Mouse (Mus musculus) right cerebral cortex, postnatal 25 days (tissue): Measurements from ENCODE around the gene Fcf1.

Experiments used
- DNase-seq: peaks from one replicate; pipeline ENCODE4 v3.0.0; 2022

Fcf1 gene

DNA sequence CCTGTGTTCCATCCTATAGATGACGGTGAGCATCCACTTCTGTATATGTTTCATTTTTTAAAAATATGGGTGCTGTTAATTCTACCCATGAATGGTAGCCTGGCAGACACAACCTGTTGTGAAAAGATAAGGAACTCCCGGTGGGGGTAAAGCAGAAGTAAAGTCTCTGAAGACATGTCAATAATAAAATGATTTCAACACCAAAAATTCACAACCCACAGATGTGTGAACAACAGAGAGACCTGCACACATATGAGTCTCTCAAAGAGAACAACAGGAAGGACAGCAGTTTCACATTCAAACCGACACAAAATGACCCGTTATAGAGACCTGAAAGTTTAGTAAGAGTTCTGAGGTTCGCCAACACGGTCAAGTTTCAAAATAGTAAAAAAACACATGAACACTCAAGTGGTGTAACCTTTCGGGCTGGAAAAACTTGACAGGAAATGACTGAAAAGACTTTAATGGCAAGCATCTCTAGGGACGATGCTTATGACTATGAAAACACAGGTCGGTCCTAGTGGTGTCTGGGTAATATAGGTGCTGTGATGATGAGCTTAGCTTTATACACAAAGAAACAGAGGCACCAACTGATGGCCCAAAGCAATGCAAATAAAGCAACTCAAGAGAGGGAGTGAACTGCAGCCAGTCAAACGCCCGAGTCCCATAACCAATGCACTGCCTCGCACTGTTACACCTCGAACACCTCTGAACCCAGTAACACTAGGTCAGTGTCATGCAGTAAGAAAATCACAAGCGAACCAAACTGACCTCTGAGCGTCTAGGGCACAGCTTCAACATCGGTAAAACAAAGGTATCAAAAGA, 1.7 kb upstream of the Fcf1 start:
- DNase-seq: no peak

DNA sequence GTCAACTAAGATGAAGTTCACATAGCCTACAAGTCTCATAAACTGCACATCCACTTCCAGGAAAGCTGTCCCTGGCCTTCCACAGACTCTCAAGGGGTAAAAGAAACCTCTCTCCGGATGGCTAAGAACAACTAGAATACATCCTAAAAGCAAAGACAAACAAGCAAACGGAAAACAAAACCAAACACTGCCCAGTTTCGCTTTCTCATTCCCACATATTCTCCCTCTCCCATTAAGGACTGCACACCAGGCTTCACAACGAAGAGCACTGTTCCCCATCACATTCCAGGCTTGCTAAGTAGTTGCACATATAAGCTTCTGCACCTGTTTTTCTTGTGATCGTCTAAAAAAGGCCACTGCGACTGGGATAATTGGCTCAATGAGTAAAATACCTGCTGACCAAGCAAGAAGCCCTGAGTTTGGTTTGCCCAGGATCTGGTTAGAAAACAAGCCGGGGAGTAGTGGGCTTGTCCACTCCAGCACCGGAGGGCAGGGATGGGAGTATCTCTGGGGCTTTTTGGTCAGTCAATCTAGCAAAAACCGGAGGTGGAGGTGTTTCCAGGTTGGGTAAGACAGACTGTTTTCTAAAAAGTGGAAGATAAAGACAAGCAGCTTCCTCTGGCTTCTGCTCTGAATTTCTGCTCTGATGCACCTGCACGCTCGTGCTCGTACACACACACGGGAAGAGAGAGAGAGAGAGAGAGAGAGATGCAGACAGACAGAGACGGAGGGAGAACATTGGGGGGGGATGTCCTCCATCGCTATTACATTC, 855 bp upstream of the Fcf1 start:
- no peak for DNase-seq

DNA sequence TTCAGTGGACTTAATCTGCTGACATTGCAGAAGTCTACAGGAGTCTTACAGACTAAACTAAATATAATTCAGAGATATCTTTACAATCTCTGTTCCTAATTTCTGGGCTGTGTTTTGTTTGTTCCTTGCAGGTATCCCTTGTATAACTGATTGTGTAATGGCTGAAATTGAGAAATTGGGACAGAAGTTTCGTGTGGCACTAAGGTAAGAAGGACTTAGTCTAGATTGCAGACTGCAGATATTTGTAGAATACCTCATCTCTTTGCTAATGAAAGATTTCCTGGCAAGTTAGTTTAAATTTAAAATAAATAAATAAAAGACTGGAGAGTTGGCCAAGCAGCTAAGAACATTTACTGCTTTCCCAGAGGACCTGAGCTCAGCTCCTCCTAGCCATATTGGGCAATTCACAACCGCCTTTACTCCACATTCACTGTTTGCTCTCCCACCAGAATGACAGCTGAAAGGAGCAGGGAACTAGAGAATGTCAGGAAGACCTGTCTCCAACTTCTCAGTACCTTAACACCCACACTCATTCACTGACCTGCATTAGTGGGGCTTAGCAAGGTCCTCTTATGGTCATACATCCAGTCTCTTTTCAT, 8.7 kb downstream of the Fcf1 start:
- no peak for DNase-seq

DNA sequence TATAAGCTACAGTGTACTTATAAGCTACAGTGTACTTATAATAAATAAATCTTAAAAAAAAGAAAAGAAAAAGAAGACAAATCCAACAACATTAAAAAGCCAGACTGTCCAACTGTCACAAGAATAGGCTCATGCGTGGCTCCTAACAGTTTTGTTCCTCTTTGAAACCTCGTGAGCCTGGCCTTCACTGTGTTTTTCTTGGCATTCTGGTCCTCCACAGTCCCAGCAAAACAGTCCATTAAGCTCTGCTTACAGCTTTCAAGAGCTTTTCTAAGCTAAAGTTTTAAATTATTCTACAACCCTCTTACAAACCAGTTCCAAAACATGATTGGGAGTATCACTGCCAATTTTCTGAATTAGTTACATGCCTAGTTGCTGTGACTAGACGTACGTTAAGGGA, 18.8 kb downstream of the Fcf1 start:
- DNase-seq: no peak

DNA sequence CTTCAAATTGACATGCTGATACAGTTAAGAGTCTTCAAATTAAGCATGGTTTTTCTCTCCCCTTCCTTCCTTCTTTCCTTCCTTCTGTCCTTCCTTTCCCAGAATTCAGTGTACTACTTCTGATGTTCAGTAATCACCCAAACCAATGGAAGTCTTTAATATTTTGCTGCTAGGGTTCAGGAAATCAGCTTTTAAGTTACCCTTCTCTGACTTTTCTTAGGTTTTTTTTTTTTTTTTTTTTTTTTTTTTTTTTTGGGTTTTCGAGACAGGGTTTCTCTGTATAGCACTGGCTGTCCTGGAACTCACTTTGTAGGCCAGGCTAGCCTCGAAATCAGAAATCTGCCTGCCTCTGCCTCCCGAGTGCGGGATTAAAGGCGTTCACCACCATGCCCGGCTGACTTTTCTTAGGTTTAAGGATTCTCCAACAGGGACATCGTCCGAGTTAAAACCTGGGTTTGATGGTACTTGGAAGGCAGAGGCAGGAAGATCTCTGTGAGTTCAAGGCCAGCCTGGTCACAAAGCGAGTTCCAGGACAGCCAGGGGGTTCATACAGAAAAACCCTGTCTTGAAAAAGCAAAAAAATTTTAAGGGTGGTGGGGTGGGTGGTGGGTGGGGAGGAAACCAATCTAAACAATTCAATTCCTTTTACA, 24.5 kb downstream of the Fcf1 start:
- DNase-seq: no peak

DNA sequence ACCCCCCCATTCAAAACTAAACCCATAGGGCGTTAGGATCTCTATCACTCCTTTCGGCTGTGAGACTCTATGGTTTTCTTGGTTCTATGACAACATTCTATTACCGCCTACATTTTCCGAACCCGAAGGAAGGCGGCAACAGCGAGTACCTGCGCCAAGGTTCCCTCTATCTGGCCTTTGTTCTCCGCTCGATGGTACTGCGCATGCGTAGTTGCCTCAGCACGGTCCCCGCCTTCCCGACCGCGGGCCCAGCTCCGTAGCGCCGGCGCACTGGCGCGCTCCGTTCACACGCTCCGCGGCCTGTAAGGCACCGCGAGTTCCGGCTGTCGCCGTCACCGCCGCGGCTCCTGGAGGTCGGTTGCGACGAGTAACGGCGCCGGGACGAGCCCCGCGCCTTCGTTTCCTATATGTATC, 25.4 kb downstream of the Fcf1 start, which contains the start of gene Ylpm1:
Ylpm1 (plus strand) TSS at position 239 of the 414 bp plus-strand sequence.
- DNase-seq: peak; percentile 98

DNA sequence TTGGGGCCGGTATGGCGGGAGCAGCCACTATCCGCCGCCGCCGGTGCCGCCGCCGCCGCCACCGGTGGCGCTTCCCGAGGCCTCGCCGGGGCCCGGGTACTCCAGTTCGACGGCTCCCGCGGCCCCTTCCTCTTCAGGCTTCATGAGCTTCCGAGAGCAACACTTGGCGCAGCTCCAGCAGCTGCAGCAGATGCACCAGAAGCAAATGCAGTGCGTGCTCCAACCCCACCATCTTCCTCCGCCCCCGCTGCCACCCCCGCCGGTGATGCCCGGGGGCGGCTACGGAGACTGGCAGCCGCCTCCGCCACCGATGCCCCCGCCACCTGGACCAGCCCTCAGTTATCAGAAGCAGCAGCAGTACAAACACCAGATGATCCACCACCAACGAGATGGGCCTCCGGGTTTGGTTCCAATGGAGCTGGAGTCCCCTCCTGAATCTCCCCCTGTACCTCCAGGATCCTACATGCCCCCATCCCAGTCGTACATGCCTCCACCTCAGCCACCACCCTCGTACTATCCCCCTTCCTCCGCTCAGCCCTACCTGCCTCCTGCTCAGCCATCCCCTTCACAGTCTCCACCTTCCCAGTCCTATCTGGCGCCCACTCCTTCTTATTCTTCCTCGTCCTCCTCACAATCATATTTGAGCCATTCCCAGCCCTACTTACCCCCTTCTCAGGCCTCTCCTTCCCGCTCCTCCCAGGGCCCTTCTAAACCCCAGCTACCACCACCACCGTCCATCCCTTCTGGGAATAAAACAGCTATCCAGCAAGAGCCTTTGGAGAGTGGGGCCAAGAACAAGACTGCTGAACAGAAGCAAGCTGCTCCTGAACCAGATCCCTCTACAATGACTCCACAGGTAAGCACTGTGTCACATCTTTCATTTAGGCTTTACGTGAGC, 26.1 kb downstream of the Fcf1 start:
- DNase-seq: no peak

DNA sequence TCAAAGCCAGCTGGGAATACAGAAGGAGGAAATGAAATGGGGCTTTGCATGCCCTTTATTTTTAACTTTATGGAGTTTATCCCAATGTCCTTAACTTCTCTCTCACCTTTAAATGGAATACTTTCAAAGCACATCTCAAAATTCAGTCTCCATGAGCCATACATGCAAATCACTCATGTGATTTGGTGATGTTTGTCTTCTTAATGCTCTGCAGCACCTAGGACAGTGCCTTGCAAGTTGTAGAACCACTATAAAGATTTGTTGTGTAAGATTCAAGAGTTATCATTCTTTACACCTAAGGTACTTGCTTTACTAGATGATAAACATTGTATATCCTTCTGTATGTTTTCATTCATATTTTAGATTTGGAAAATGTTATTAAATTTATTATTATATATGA, 28.4 kb downstream of the Fcf1 start:
- DNase-seq: no peak

DNA sequence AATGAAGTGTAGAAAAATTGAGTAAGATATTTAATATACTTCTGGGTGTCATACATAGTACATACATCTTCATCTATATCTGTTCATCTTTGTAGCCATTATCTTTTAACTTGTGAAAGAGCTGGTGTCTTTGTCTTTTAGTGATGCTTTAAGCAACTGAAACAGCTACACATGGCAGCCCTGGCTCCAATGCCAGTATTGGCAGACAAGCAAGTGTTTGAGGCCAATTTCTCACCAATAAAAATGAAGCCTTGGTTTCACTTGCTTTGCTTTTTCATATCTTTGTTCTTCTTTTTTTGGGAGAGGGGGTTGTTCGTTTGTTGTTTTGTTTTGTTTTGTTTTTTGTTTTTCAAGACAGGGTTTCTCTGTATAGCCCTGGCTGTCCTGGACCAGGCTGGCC, 35.5 kb downstream of the Fcf1 start:
- no peak for DNase-seq

DNA sequence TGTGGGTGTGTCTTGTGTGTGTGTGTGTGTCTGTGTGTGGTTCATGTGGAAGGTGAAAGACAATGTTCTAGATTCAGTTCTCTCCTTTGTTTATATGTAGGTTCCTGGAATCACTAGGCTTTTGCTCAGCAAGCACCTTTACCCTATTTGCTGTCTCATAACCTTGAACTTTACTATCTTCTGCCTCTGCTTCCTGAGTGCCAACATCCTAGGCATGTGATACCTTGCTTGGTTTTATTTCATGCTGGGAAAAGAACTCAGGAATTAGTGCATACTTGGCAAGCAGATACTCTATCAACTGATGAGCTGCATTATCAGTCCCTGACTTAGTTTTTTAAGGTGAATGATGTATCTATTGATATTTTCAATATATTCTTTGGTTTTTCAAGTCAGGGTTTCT, 36.3 kb downstream of the Fcf1 start:
- DNase-seq: no peak

DNA sequence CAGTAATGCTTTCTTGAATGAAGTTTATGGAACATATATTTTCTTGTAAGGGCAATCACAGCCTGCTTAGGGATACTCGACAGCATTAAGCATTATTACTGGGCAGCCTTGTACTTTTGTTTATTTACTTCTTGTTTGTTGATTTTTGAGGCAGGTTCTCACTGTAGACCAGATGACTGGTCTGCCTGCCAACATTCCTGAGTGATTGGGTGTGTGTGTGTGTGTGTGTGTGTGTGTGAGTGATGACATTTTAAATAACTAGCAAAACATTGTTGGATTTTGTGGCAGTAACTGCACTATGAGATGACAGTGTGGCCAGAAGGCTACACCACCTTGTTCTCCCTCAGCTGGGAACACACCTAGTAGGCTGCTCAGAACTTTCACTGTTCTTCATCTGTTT, 39.1 kb downstream of the Fcf1 start:
- no peak for DNase-seq

DNA sequence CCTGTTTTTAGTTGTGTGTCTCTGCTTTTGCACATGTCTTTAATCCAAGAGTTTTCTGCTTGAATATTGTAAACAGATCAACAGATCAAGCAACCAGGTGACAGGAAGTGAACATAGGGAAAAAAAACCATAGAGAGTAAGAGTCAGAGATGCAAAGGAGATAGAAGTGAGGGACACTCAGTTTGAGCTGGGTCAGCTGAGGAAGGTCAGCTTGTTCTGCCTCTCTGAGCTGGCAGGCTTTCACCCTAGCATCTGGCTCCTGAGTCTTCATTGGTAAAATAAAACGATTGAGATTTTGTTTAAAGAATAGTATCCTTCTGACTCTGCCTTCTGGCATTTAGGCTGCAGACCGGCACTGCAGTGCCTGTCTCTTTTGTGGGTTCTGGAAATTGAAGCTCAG, 39.8 kb downstream of the Fcf1 start:
- no peak for DNase-seq

DNA sequence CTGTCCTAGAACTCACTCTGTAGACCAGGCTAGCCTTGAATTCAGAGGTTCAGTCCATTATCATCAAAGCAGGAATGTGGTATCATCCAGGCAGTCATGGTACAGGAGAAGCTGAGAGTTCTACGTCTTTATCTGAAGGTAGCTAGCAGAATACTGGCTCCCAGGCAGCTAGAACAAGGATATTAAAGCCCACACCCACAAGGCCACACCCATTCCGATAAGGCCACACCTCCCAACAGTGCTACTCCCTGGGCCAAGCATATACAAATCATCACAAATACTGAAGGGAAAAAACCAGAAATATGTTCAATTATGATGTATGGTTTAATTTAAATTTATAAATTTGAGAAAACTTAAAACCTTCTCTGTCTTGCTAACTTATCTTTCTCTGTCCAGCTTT, 41.5 kb downstream of the Fcf1 start:
- no peak for DNase-seq

DNA sequence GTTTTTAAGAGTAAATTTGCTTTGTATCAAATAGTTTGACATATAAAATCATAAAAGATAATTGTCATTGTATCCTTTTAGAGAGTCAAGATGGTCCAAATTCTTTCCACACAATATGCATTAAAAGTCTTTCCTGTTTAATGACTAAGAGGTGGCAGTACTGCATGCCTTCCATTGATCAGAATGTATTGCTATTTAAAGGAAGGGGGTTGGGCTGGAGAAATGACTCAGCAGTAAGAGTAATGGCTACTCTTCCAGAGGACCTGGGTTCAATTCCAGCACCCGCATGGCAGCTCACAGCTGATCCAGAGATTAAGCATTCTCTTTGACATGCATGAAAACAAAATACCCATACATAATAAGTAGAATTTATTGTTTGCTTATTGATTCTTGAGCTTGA, 51.4 kb downstream of the Fcf1 start:
- DNase-seq: no peak

DNA sequence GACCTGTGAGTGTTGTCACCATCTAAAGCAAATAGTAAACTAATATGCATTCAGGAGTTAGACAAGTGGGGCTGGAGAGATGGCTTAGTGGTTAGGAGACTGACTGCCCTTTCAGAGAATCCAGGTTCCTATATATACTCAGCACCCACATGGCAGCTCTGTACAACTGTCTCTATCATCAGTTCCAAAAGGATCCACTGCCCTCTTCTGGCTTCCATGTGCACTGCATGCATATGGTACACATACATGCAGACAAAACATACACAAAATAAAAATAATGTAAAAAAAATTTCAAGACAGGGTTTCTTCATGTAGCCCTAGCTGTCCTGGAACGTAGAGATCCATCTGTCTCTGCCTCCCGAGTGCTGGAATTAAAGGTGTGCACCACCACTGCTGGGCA, 62.0 kb downstream of the Fcf1 start:
- DNase-seq: no peak
